Mouse (Mus musculus): ENCODE measurements around the gene Hdac10.

Gene Hdac10

DNA sequence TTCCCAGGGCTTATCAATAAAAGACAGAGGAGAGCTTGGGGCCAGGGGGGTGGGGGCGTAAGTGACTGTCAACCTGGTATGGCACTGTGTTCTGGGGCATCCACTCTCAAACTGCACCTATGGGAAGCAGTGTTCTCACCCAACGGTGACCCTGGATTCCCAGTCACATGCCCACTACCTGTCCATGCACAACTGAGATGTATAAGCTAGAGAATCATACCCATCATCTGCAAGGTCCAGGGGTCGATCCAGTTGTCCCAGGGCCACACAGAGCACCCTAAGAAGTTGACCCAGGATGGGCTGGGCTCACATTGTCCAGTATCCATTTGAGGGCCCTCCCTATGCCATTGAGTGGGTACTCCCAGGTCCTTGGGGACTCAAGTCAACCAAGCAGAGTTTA is 4.2 kb downstream of the Hdac10 start:
- no peak for DNase-seq (ENCODE audit: low spot score)

GRCm38 (mm10) chr15:89123595-89123994 is 4.9 kb downstream of the Hdac10 start:
- DNase-seq (ENCODE audit: low spot score) = peak; percentile 36

DNA sequence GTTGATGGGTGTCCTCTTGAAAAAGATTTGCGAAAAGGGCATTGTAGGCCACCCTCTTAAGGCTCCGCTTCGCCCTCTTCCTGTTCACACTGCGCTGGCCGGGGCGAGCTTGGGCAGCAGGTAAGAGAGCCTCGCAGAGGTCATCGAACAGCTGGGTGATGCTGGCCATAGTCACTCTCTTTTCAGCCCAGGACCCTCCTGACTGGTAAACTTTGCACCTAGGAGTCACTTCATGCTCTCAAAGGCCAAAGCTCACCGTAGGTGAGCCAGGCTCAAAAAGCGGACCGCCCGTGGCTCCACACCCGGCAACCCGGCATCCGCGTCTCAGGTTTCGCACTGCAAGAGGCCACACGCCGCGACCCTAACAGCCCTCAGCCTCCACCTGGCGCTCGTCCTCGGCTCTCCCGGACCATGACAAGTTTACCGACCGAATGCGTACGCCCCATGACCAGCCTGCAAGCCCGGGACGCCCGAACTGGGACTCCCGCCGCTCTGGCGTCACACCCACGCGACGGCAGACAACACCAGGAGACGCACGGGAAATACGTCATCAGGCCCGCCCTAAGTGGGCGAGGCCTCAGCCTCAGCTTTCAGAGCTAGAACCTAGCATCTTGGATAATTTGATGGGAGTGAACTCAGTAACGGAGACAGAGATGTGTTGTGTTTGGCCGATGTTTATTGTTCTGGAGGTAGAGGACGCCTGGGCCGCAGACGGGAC is 5.7 kb downstream of the Hdac10 start, which contains the start of gene Tubgcp6:
Gene Tubgcp6 (minus strand): TSS at position 464 of the 718 bp plus-strand sequence.
- DNase-seq (ENCODE audit: low spot score) = peak; percentile 96

GRCm38 (mm10) chr15:89118007-89118406 is 10.5 kb downstream of the Hdac10 start:
- peak; percentile 44 for DNase-seq (ENCODE audit: low spot score)

GRCm38 (mm10) chr15:89110147-89110546 is 18.4 kb downstream of the Hdac10 start:
- DNase-seq (ENCODE audit: low spot score) = no peak

GRCm38 (mm10) chr15:89106976-89107375 is 21.5 kb downstream of the Hdac10 start:
- DNase-seq (ENCODE audit: low spot score) = no peak

DNA sequence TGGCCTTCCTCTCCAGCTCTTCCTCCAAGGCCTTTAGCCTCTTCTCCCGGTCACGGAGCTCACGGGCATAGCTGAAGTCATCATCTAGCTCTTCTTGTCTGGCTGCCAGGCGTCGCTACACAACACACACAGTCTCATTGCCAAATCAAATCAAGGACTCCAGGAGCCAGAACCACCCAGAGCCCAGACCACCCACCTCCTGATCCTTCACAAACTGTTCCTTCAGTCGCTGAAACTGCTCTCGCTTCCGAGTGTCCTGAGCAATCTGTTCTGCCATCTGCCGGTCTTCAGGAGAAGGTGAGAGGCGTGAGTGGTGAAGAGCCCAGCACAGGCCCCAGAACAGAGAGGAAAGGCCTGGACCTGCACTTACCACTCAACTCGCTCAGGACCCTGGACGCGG is 22.4 kb downstream of the Hdac10 start:
- no peak for DNase-seq (ENCODE audit: low spot score)

GRCm38 (mm10) chr15:89104425-89104824 is 24.1 kb downstream of the Hdac10 start:
- DNase-seq (ENCODE audit: low spot score) = no peak

DNA sequence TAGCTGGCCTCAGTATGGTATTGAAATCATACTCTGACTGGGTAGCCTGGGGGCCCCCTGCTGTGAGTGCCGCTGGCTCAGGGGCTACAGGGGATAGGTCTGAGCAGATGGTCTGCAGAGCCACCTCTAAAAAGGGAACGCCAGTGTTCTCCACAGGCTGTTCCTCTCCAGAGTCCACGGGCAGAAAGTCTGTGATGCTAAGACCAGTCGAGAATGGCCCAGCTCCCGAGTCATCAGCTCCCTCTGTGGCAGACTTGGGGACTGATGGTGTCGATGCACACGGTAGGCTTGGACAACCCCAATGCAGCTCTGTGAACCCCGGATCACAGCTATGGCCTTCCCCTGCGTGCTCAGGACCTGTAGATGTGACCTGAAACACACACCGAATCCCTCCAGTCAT is 24.6 kb downstream of the Hdac10 start:
- DNase-seq (ENCODE audit: low spot score) = no peak

DNA sequence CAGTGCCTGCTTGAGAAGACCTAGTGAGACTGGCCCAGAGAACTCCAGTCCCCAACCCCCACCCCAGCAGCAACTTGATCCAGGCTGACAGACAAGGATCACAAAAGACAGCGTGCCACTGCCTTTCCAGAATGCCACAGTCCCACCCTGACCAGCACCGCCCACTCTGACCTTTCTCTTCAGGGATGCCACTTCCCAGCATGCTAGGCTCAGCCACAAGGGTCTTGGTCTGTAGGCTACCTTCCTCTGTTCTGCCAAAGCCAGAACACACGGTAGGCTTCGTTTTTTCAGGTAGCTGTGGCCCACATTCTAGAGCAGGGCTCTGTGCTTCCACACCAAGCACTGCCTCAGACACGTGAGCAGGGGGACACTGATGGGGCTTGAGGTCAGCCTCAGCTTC is 25.9 kb downstream of the Hdac10 start:
- no peak for DNase-seq (ENCODE audit: low spot score)

GRCm38 (mm10) chr15:89100823-89101222 is 27.7 kb downstream of the Hdac10 start:
- DNase-seq (ENCODE audit: low spot score) = no peak

DNA sequence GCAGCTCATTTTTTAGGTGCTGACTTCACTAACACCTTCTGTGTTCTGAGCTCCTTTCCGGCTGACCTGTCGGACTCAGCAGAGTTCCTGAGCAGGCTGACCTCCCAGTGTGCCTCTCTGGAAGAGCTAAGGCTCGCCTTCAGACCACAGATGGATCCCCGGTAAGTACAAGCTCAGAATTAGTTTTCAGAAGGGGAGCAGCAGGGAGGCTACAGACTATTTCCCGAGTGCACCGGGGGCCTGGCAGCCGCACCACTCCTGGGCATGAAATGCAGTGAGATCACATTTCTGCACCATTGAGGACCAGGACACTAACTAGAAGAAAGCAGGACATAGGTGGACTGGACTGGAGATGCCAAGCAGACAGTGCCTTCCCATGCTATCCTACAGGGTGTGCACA is 29.9 kb downstream of the Hdac10 start:
- no peak for DNase-seq (ENCODE audit: low spot score)

GRCm38 (mm10) chr15:89097450-89097849 is 31.1 kb downstream of the Hdac10 start:
- no peak for DNase-seq (ENCODE audit: low spot score)

- DNase-seq (ENCODE audit: low spot score) = no peak
Measured at GRCm38 (mm10) chr15:89092181-89092580, 36.3 kb downstream of the Hdac10 start.

GRCm38 (mm10) chr15:89090662-89091061 is 37.8 kb downstream of the Hdac10 start:
- DNase-seq (ENCODE audit: low spot score) = no peak

- DNase-seq (ENCODE audit: low spot score) = no peak
Measured at GRCm38 (mm10) chr15:89089248-89090051, 39.0 kb downstream of the Hdac10 start.

GRCm38 (mm10) chr15:89088607-89089247 is 39.8 kb downstream of the Hdac10 start, which contains the start of gene Selenoo:
Gene Selenoo (plus strand): TSS chr15:89089084.
- DNase-seq (ENCODE audit: low spot score) = peak; percentile 92

DNA sequence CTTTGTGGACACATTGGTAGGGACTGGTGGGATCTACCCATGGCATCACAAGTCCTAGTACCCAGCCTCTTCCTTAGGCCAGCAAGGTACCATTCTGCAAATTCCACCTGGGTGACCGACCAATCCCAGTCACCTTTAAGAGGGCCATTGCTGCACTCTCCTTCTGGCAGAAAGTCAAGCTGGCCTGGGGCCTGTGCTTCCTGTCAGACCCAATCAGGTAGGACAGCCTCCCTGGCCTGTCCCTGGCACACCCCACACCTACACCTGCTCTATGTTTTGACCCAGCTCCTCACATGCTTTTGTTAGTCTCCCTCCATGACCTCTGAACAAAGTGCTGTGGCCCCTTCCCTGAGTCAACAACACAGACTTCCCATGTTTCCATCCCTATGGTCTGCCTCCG is 43.7 kb downstream of the Hdac10 start:
- DNase-seq (ENCODE audit: low spot score) = no peak

- no peak for DNase-seq (ENCODE audit: low spot score)
Measured at GRCm38 (mm10) chr15:89083906-89084305, 44.6 kb downstream of the Hdac10 start.

- no peak for DNase-seq (ENCODE audit: low spot score)
Measured at GRCm38 (mm10) chr15:89078208-89078836, 50.2 kb downstream of the Hdac10 start.

- peak; percentile 49 for DNase-seq (ENCODE audit: low spot score)
Measured at GRCm38 (mm10) chr15:89076156-89076731, 52.3 kb downstream of the Hdac10 start.

Data from retina, embryonic 14.5 days (tissue).